8 mouse cellular contexts compared by ENCODE assay signal in genomic region chr10:77622055-77622988, GRCm38 (mm10). TPM values are rescaled to one million over a fixed set of nuclear protein-coding genes. Genes with fewer than 3 reads are reported as not detected.
A peak's percentile ranks its signal among the peaks of the same experiment; 100 is the strongest.
DNase-seq lines count a peak whose midpoint lies in the region; ATAC-seq and TF ChIP-seq lines count a peak whose summit lies in the region.

TSS of gene Ube2g2 (plus strand) at chr10:77622275.

- under 1% methylated on average over 90 of the region's 96 CpGs for WGBS in forebrain, embryonic 14.5 days
- WGBS in large intestine, adult 2 months, result under 1% methylated on average over 96 of the region's 96 CpGs
- WGBS in neural tube, embryonic 14.5 days, result under 1% methylated on average over 96 of the region's 96 CpGs

- H3K27me3 ChIP-seq in forebrain, embryonic 14.5 days (replicated peaks; ENCODE audit: control insufficient read depth, insufficient read depth, low read length), result no peaks in the 10 kb centered on the region
- H3K27me3 ChIP-seq in neural tube, embryonic 14.5 days (ENCODE audit: control insufficient read depth, insufficient read depth, low read length), result no peaks in the 10 kb centered on the region
- H3K27me3 ChIP-seq in testis, adult 2 months (ENCODE audit: control insufficient read depth, insufficient read depth, low read length), result no peaks in the 10 kb centered on the region

- H3K4me2 ChIP-seq in forebrain, embryonic 14.5 days (ENCODE audit: low read length), result peak within 1 kb of the TSS; percentile 60
- peak within 1 kb of the TSS; percentile 58 for H3K4me2 ChIP-seq in neural tube, embryonic 14.5 days (ENCODE audit: low read depth, low read length)

- no peak for TF ChIP-seq CTCF in testis, adult 2 months (IDR thresholded peaks at IDR 0.05; ENCODE audit: control insufficient read depth, insufficient read depth, insufficient replicate concordance, low read depth, low read length)

- DNase-seq in ES-CJ7 (ENCODE audit: low read depth, low spot score), result peak; percentile 83
- DNase-seq in forebrain, embryonic 14.5 days (ENCODE audit: low spot score), result peak; percentile 93
- peak; percentile 95 to 96 for DNase-seq in heart, postnatal 10 days
- DNase-seq in large intestine, adult 2 months (ENCODE audit: low read depth, low spot score), result no peak
- DNase-seq in lung, adult 18-20 months, result peak; percentile 91 to 92

- H3K9me3 ChIP-seq in forebrain, embryonic 14.5 days (replicated peaks; ENCODE audit: control insufficient read depth, low read length), result no peaks in the 10 kb centered on the region
- no peaks in the 10 kb centered on the region for H3K9me3 ChIP-seq in neural tube, embryonic 14.5 days (ENCODE audit: control insufficient read depth, low read length)

- H3K9ac ChIP-seq in forebrain, embryonic 14.5 days (ENCODE audit: low read length), result peak within 1 kb of the TSS; percentile 97
- peak within 1 kb of the TSS; percentile 95 for H3K9ac ChIP-seq in neural tube, embryonic 14.5 days (replicated peaks; ENCODE audit: low read depth, low read length)

- H3K27ac ChIP-seq in forebrain, embryonic 14.5 days (ENCODE audit: low read depth, low read length), result peak within 1 kb of the TSS; percentile 82
- H3K27ac ChIP-seq in neural tube, embryonic 14.5 days (ENCODE audit: low read depth, low read length), result peak within 1 kb of the TSS; percentile 93
- H3K27ac ChIP-seq in testis, adult 2 months (ENCODE audit: control insufficient read depth, insufficient read depth, low read depth, low read length), result peak within 1 kb of the TSS; percentile 91

- TF ChIP-seq POLR2A in testis, adult 2 months (IDR thresholded peaks at IDR 0.05; ENCODE audit: control insufficient read depth, low read depth, low read length), result peak; percentile 90

- ATAC-seq in cerebellum, adult (ENCODE audit: insufficient number of reproducible peaks, low FRiP score, low TSS enrichment), result peak; percentile 77
- peak; percentile 94 for ATAC-seq in forebrain, embryonic 14.5 days
- ATAC-seq in neural tube, embryonic 14.5 days (ENCODE audit: low read depth), result peak; percentile 92

- peaks cover 12% of the 10 kb centered on the region for H3K36me3 ChIP-seq in forebrain, embryonic 14.5 days (ENCODE audit: control insufficient read depth, insufficient read depth, low read length)
- peaks cover 1% of the 10 kb centered on the region; the same call in 1 of the 2 replicates for H3K36me3 ChIP-seq in neural tube, embryonic 14.5 days (ENCODE audit: control insufficient read depth, insufficient read depth, low read length)
- H3K36me3 ChIP-seq in testis, adult 2 months (ENCODE audit: control insufficient read depth, insufficient read depth, low read length), result no peaks in the 10 kb centered on the region

- intact Hi-C loops in heart, postnatal 10 days (cut with DNase I), result loop anchor here (1.0 to 10.0 kb wide), 4 partner anchors 16 to 542 kb away; partner anchors contain the start of genes D10Jhu81e, Fam207a, Gm49325 and Pttg1ip

- H3K4me1 ChIP-seq in forebrain, embryonic 14.5 days (ENCODE audit: control insufficient read depth, insufficient read depth, low read length), result peaks cover 22% of the 10 kb centered on the region
- H3K4me1 ChIP-seq in neural tube, embryonic 14.5 days (ENCODE audit: control insufficient read depth, insufficient read depth, low read length), result peaks cover 28% of the 10 kb centered on the region; the same call in 1 of the 2 replicates
- peaks cover 17% of the 10 kb centered on the region for H3K4me1 ChIP-seq in testis, adult 2 months (ENCODE audit: control insufficient read depth, insufficient read depth, low read length)

- H3K4me3 ChIP-seq in forebrain, embryonic 14.5 days (ENCODE audit: low read depth, low read length), result peak within 1 kb of the TSS; percentile 89
- H3K4me3 ChIP-seq in neural tube, embryonic 14.5 days (ENCODE audit: low read depth, low read length), result peak within 1 kb of the TSS; percentile 97
- H3K4me3 ChIP-seq in testis, adult 2 months (ENCODE audit: control insufficient read depth, low read depth, low read length), result peak within 1 kb of the TSS; percentile 96

RNA-seq across cellular contexts. Expression of gene Ube2g2, which starts in this region (rescaled TPM):
- polyA plus RNA-seq in forebrain, embryonic 14.5 days (2014; fragmentation: Nextera tagmentation; extraction: Ambion mirVana), result 72.6 and 73.6 TPM in 2 replicates
- 10 to 100 TPM; 57.7 to 68.8 TPM for total RNA-seq in heart, postnatal 10 days (2021)
- polyA plus RNA-seq in large intestine, adult 2 months (2012; rRNA removed), result 27.7 and 31.4 TPM in 2 replicates
- polyA plus RNA-seq in neural tube, embryonic 14.5 days (2014; fragmentation: Nextera tagmentation; extraction: Ambion mirVana), result 44.0 and 57.3 TPM in 2 replicates
- 66.1 and 70.3 TPM in 2 replicates for polyA plus RNA-seq in testis, adult 2 months (2012; rRNA removed)
